Mouse (Mus musculus) megakaryocyte-erythroid progenitor cell, adult 5-6 weeks (primary cell): Measurements from ENCODE around the gene Capn2. TPM values are rescaled to one million over a fixed set of nuclear protein-coding genes. Genes with fewer than 3 reads are reported as not detected.
A peak's percentile ranks its signal among the peaks of the same experiment; 100 is the strongest.

Experiments used
- ATAC-seq: replicated peaks from 2 replicates; pipeline ENCODE4 v1.8.0; 2016; ENCODE audit warnings: mild to moderate bottlenecking, inconsistent platforms; ENCODE audit not compliant: severe bottlenecking, poor library complexity, low FRiP score, low TSS enrichment
- total RNA-seq, 2 experiments: library from RNA; stranded (forward) in 1 of 2; stranded (reverse) in 1 of 2; fragments of 200-1000, 215-1000 nt in 1 of 2; fragments of >200 nt in 1 of 2; fragmentation: Nextera tagmentation in 1 of 2; gene quantifications; 2 replicates each; pipeline ENCODE4 v1.2.3; 2014 to 2017

The Capn2 gene
- total RNA-seq, 2 experiments from 2014 or later = 2.4 to 7.2 TPM

GRCm38 (mm10) chr1:182505291-182505690 is 12.1 kb downstream of the Capn2 start:
- no peak for ATAC-seq

GRCm38 (mm10) chr1:182504223-182504622 is 13.2 kb downstream of the Capn2 start:
- peak; percentile 79 for ATAC-seq

- no peak for ATAC-seq
Measured at GRCm38 (mm10) chr1:182503206-182503900, 14.1 kb downstream of the Capn2 start.

- ATAC-seq = 0 out of 2 replicates have a peak, but pooled peaks have one; percentile 11
Measured at GRCm38 (mm10) chr1:182502491-182503050, 14.8 kb downstream of the Capn2 start.

GRCm38 (mm10) chr1:182501815-182502405 is 15.5 kb downstream of the Capn2 start:
- ATAC-seq = no peak

- no peak for ATAC-seq
Measured at GRCm38 (mm10) chr1:182500843-182501242, 16.6 kb downstream of the Capn2 start.

GRCm38 (mm10) chr1:182500224-182500623 is 17.2 kb downstream of the Capn2 start:
- ATAC-seq = no peak

- ATAC-seq = no peak
Measured at GRCm38 (mm10) chr1:182499443-182500089, 17.8 kb downstream of the Capn2 start.

GRCm38 (mm10) chr1:182497736-182498135 is 19.7 kb downstream of the Capn2 start:
- no peak for ATAC-seq

- ATAC-seq = no peak
Measured at GRCm38 (mm10) chr1:182496685-182497084, 20.7 kb downstream of the Capn2 start.

GRCm38 (mm10) chr1:182494285-182495145 is 22.9 kb downstream of the Capn2 start:
- no peak for ATAC-seq

- ATAC-seq = no peak
Measured at GRCm38 (mm10) chr1:182491839-182492238, 25.6 kb downstream of the Capn2 start.

GRCm38 (mm10) chr1:182490568-182490967 is 26.8 kb downstream of the Capn2 start:
- ATAC-seq = peak; percentile 66

GRCm38 (mm10) chr1:182489803-182490452 is 27.5 kb downstream of the Capn2 start:
- ATAC-seq = peak; percentile 99

GRCm38 (mm10) chr1:182488503-182488902 is 28.9 kb downstream of the Capn2 start:
- no peak for ATAC-seq

GRCm38 (mm10) chr1:182483910-182484274 is 33.5 kb downstream of the Capn2 start:
- no peak for ATAC-seq

- ATAC-seq = no peak
Measured at GRCm38 (mm10) chr1:182482991-182483909, 34.2 kb downstream of the Capn2 start.

- no peak for ATAC-seq
Measured at GRCm38 (mm10) chr1:182481646-182482295, 35.6 kb downstream of the Capn2 start.
